Mouse (Mus musculus) bone marrow macrophage, adult 2 months (primary cell): ENCODE data around the gene St7l.

ENCODE experiments used
- CTCF ChIP-seq: IDR thresholded peaks from 2 replicates; pipeline ENCODE4 v1.5.1; 2012; ENCODE audit warnings: low read depth, mild to moderate bottlenecking, low read length, moderate library complexity
- POLR2A ChIP-seq: IDR thresholded peaks from 2 replicates; pipeline ENCODE4 v1.6.1; 2012; ENCODE audit warnings: mild to moderate bottlenecking, low read depth, low read length, borderline replicate concordance

DNA sequence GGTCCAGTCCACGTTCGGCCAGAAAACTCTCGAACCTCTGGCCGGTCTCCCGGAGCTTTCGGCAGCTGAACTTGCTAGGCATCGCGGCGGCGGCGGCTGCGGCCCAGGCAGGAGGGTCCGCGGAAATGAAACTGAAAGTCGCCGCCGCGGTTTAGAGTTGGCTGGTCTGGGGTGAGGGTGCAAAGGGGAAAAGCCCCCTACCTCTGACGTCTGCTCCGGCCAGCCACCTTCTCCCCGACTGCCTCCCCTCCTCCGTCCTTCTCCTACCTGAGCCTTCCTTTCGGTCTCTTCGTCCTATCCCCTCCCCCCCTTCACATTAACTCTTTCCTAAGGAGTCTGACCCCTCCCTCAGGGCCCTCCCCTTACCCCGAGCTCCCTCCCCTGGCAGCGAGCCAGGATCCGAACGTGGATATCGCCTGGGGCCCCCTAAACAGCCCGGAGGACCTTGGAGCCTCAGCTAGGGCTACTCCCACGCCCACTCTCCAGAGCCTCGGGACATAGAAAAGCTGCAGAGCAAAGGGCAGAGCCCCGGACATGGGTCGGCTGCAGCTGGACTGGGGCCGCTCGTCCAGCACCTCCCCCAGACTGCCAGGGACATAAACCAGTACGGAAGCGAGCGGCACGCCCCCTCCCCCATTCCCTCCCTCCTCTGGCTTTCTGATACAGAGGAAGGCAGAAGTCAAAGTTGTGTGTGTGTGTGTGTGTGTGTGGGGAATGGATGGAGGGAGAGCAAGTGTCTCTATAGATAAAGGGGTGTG lies 45.6 kb upstream of the St7l start, which contains the start of gene Mov10:
- no peak for TF ChIP-seq CTCF
- TF ChIP-seq POLR2A, result no peak
